Mouse (Mus musculus) kidney, adult 18-20 months (tissue): ENCODE data around the gene Frat1.
A peak's percentile ranks its signal among the peaks of the same experiment; 100 is the strongest.
"Not testable (repeated sequence)": the region's sequence is repeated elsewhere in the genome, so short reads cannot be mapped to it uniquely, and the experiment has no call there.

Source experiments
- DNase-seq: peaks from one replicate; pipeline ENCODE4 v3.0.0; 2021

Frat1 gene

GRCm38 (mm10) chr19:41846366-41847090, 16.8 kb downstream of the Frat1 start:
- no peak for DNase-seq

- DNase-seq: peak; percentile 53
Measured at GRCm38 (mm10) chr19:41847091-41847581, 17.4 kb downstream of the Frat1 start.

GRCm38 (mm10) chr19:41847614-41847991, 17.8 kb downstream of the Frat1 start:
- DNase-seq: not testable (repeated sequence)

GRCm38 (mm10) chr19:41847992-41848851, 18.5 kb downstream of the Frat1 start, which contains the start of gene Frat2:
Gene Frat2 (minus strand): TSS chr19:41848132.
- DNase-seq: peak; percentile 91

- DNase-seq: no peak
Measured at GRCm38 (mm10) chr19:41850021-41850718, 20.4 kb downstream of the Frat1 start.

GRCm38 (mm10) chr19:41850719-41851543, 21.2 kb downstream of the Frat1 start:
- DNase-seq: no peak

GRCm38 (mm10) chr19:41852423-41852822, 22.7 kb downstream of the Frat1 start:
- DNase-seq: no peak

- no peak for DNase-seq
Measured at GRCm38 (mm10) chr19:41857086-41857762, 27.5 kb downstream of the Frat1 start.

- no peak for DNase-seq
Measured at GRCm38 (mm10) chr19:41857816-41858310, 28.1 kb downstream of the Frat1 start.

GRCm38 (mm10) chr19:41866707-41867106, 36.9 kb downstream of the Frat1 start:
- DNase-seq: no peak

GRCm38 (mm10) chr19:41869296-41869695, 39.5 kb downstream of the Frat1 start:
- DNase-seq: no peak

- not testable (repeated sequence) for DNase-seq
Measured at GRCm38 (mm10) chr19:41869946-41870345, 40.2 kb downstream of the Frat1 start.

GRCm38 (mm10) chr19:41872285-41872684, 42.5 kb downstream of the Frat1 start:
- no peak for DNase-seq

GRCm38 (mm10) chr19:41874356-41874755, 44.6 kb downstream of the Frat1 start:
- DNase-seq: no peak

- no peak for DNase-seq
Measured at GRCm38 (mm10) chr19:41881842-41882241, 52.1 kb downstream of the Frat1 start.
